Mouse (Mus musculus): ENCODE results near the gene Olfr1033.

DNA sequence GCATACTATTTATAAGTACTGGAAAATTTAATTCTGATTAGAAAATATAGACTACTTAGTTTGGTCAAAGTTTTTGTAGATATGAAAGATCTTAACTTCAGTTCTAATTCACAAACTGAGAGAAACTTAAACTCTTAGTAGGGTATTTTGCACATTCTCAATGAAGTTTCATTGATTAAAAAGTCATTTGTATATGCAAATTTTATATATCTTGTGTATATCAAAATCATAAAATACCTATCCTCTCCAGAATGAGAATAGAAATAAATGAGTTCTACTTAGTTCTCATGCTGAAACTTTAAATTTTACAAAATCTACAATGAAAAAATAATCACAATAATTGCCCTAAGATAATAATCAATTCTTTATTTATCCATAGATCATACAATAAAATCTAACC, 25.1 kb downstream of the Olfr1033 start, which contains the start of gene Olfr1034:
- TF ChIP-seq EP300 (IDR thresholded peaks at IDR 0.05; ENCODE audit: insufficient read depth, low read depth, low read length), result no peak
- no peak for TF ChIP-seq CTCF (IDR thresholded peaks at IDR 0.05; ENCODE audit: low read depth, low read length)
- TF ChIP-seq POLR2A (IDR thresholded peaks at IDR 0.05; ENCODE audit: insufficient read depth, low read length), result no peak
